Mouse (Mus musculus) forebrain, embryonic 16.5 days (tissue): ENCODE measurements at regions not wholly inside any gene's neighbourhood (a gene's known extent, or its start where the extent isn't known, plus 50 kb on each side); places are given as distances from the start of the nearest gene placed in this dataset.

Experiments used
- ATAC-seq: fragments of 200-750 bp; cut with Nextera tagmentation; 2 replicates; pipeline ENCODE4 v1.8.0; 2017; ENCODE audit warnings: mild to moderate bottlenecking, moderate library complexity
- H3K27ac ChIP-seq: fragments of 300-500 bp; sonication (generic); 2 replicates; pipeline ENCODE4 v1.5.1; 2014; ENCODE audit warnings: low read length, control low read depth
- H3K27me3 ChIP-seq: fragments of 300-500 bp; sonication (generic); replicated peaks from 2 replicates; pipeline ENCODE4 v1.6.1; 2014; ENCODE audit warnings: low read length; ENCODE audit not compliant: control insufficient read depth, insufficient read depth
- H3K36me3 ChIP-seq: fragments of 300-500 bp; sonication (generic); 2 replicates; pipeline ENCODE4 v1.6.1; 2014; ENCODE audit not compliant: control insufficient read depth, insufficient read depth
- H3K4me1 ChIP-seq: fragments of 300-500 bp; sonication (generic); replicated peaks from 2 replicates; pipeline ENCODE4 v1.6.1; 2014; ENCODE audit warnings: low read length; ENCODE audit not compliant: control insufficient read depth, insufficient read depth
- H3K4me2 ChIP-seq: fragments of 300-500 bp; sonication (generic); 2 replicates; pipeline ENCODE4 v1.6.1; 2014; ENCODE audit warnings: mild to moderate bottlenecking, low read length, control low read depth
- H3K4me3 ChIP-seq: fragments of 300-500 bp; sonication (generic); replicated peaks from 2 replicates; pipeline ENCODE4 v1.5.1; 2014; ENCODE audit warnings: mild to moderate bottlenecking, low read length, control low read depth
- H3K9ac ChIP-seq: fragments of 300-500 bp; sonication (generic); replicated peaks from 2 replicates; pipeline ENCODE4 v1.6.1; 2014; ENCODE audit warnings: low read depth, low read length, control low read depth
- H3K9me3 ChIP-seq: fragments of 300-500 bp; sonication (generic); 2 replicates; pipeline ENCODE4 v1.6.1; 2016; ENCODE audit warnings: low read length; ENCODE audit not compliant: control insufficient read depth
- WGBS: fragments of 180-500 bp; shearing (Covaris S2); extraction: QIAGEN DNeasy Blood & Tissue Kit; methylation state at CpG from one replicate; pipeline ENCODE4 v1.1.7; 2014; 5-methylcytosine and 5-hydroxymethylcytosine counted together

DNA sequence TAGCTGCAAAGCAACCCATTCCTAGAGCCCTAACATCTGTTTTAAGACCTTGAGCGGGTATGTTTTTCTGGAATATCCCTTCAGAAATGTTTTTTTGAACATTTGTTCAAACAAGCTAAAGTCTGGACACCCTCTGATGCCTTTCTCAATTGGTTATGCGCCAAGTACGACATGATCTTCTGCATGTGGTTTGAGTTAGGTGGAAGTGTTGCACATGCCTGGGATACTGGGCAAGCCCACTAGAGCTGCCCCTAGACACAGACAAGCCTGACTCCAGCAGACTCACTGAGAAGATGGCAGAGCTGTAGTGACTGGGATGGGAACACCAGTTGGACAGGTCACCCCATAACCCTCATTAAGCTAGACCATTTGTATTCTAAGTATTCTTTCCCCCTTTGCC lies 153.2 kb upstream of the Cypt2 start:
- Histone ChIP-seq H3K9ac (no peak overlapping the region), H3K27ac (no peak overlapping the region), H3K36me3 (peaks cover 2% of the 10 kb centered on the region; the same call in 1 of the 2 replicates), H3K4me3 (no peak overlapping the region), H3K4me1 (no peaks in the 10 kb centered on the region), H3K27me3 (no peaks in the 10 kb centered on the region; the same call in 1 of the 2 replicates), H3K4me2 (no peak overlapping the region), H3K9me3 (no peaks in the 10 kb centered on the region)
- 86% methylated on average over 3 of the region's 3 CpGs for WGBS
- no peak for ATAC-seq

DNA sequence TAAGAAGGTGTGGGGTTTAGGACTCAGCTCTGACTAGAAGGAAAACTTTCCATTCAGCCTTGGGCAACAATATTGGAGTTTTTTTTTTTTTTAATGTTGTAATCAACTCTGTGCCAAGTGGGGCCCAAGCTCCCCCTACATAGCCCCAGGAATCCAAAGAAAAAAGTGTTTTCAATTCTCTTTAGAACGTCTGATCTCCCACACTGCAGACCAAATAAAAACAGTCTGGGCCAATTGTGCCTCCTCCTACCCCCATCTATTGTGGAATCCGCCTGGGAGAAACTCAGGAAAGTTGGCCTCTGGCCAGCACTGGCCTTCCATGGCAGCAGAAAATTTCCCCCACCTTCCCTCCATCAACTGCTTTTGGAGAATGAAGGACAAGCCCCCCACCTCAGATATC lies 133.3 kb upstream of the Cypt2 start:
- Histone ChIP-seq H3K27me3 (no peaks in the 10 kb centered on the region; the same call in 1 of the 2 replicates), H3K36me3 (no peaks in the 10 kb centered on the region), H3K27ac (no peak overlapping the region), H3K4me2 (no peak overlapping the region), H3K4me3 (no peak overlapping the region), H3K4me1 (no peaks in the 10 kb centered on the region), H3K9ac (no peak overlapping the region), H3K9me3 (no peaks in the 10 kb centered on the region)
- ATAC-seq: no peak; the same call in 1 of the 2 replicates
- 18% methylated on average over 2 of the region's 2 CpGs for WGBS

DNA sequence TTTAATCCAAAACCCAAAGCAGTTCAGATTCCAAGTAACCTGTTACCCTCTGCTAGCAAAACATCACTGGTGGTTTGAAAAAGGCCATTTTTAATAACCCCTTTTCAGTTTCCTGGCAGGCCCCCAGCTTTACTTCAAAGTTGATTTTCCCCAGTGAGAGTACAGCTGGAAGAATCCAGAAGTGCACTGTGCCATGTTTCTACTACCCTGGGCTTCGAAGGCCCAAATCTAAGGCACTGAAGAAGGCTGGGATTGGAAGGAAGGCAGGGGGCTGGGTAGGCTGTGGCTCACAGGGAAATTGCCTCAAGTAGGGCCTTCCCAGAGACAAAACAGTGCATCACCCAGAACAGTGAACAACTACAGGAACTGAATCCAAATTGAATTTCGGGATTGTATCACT lies 131.6 kb upstream of the Cypt2 start:
- Histone ChIP-seq H3K9ac (no peak overlapping the region), H3K4me2 (no peak overlapping the region), H3K4me1 (no peaks in the 10 kb centered on the region), H3K27me3 (no peaks in the 10 kb centered on the region; the same call in 1 of the 2 replicates), H3K9me3 (no peaks in the 10 kb centered on the region), H3K36me3 (no peaks in the 10 kb centered on the region), H3K4me3 (no peak overlapping the region), H3K27ac (no peak overlapping the region)
- no peak for ATAC-seq
- WGBS: 55% methylated on average over 2 of the region's 2 CpGs

DNA sequence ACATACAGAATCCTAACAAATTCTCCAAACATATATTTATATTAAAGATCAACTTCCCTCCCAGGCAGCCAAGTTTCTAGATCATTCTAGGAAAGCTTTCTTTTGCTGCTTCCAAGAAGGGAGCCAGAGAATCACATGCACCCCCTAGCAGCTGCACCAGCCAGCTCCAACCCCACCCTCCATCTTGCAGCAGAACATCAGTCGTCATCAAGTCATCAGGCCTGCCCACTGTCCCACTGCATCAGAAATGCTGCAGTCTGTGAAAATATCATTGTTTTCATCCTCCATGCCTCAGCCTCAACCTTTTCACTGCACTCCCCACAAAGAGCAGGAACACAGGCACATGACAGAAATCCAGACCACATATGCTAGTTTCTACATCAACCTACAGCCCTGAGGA lies 109.1 kb upstream of the Cypt2 start:
- Histone ChIP-seq H3K4me1 (no peaks in the 10 kb centered on the region; the same call in 1 of the 2 replicates), H3K27me3 (no peaks in the 10 kb centered on the region), H3K4me2 (peak overlapping the region; percentile 63), H3K4me3 (peak overlapping the region; percentile 45), H3K9me3 (no peaks in the 10 kb centered on the region), H3K27ac (no peak overlapping the region; the same call in 1 of the 2 replicates), H3K9ac (peak overlapping the region; percentile 46; the same call in 1 of the 2 replicates), H3K36me3 (peaks cover 3% of the 10 kb centered on the region; the same call in 1 of the 2 replicates)
- 12% methylated on average over 1 of the region's 1 CpGs for WGBS
- ATAC-seq: no peak

DNA sequence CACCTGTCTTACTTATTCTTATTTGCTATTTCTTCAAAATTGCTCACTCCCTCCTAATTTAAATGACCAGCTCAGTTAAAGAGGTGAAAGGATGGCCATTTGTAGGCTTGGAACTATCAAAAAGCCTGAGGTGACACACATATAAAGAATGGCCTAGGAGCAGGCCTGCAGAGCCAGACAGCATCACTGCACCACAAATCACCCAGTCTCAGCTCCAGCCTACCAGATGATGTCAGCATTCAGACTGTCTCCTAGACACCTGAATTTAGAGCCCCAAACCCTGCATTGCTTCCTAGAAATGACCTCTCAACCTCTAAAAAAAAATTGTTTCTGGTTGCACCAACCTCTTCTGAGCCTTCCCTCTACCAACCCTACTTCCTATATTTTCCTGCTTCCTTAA lies 108.5 kb upstream of the Cypt2 start:
- Histone ChIP-seq H3K36me3 (peaks cover 3% of the 10 kb centered on the region; the same call in 1 of the 2 replicates), H3K4me1 (no peaks in the 10 kb centered on the region; the same call in 1 of the 2 replicates), H3K9me3 (no peaks in the 10 kb centered on the region), H3K27me3 (no peaks in the 10 kb centered on the region), H3K4me3 (peak overlapping the region; percentile 45), H3K27ac (peak overlapping the region; percentile 86), H3K9ac (peak overlapping the region; percentile 46), H3K4me2 (peak overlapping the region; percentile 63)
- peak; percentile 32 for ATAC-seq

DNA sequence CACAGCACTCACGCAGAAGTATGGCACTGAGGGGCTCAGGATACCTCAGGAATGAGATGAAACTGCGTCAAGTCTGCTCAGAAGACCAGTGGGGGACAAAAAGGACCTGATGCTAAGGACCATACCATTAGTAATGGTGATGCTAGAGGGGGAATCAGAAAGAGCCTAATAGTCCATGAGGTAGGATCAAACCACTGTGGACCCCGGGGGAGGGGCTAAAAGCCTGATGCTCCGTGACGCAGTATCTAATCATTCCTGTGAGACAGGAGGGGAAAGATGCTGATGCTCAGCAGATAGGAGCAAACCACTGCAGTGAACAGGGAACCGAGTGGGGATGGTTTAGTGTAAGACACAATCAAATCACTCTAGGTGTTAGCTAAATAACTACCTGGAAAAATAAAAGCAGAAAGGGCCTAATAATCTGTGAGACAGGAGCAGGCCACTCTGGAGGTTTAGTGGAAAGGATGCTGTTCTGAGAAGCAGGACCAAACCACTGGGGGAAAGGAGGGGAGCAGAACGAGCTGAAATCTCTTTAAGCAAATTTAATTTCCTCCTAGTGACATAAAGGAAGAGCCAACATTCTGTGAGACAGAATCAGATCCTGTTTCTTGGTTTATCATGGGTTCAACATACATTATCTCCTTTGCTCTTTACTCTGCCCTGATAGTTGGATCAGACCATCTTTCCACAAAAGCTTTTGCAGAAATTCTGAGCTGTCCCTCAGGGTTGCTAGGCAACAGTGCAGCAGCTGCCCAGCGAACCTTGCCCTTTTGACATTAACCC lies 107.7 kb upstream of the Cypt2 start:
- H3K4me2 ChIP-seq: peak overlapping the region; percentile 63
- H3K9ac ChIP-seq: peak overlapping the region; percentile 50
- H3K4me1 ChIP-seq: no peaks in the 10 kb centered on the region; the same call in 1 of the 2 replicates
- 26% methylated on average over 8 of the region's 8 CpGs for WGBS
- H3K27me3 ChIP-seq: no peaks in the 10 kb centered on the region
- no peaks in the 10 kb centered on the region for H3K9me3 ChIP-seq
- peak overlapping the region; percentile 86 for H3K27ac ChIP-seq
- H3K36me3 ChIP-seq: peaks cover 3% of the 10 kb centered on the region; the same call in 1 of the 2 replicates
- peak; percentile 98 for ATAC-seq
- H3K4me3 ChIP-seq: peak overlapping the region; percentile 45

DNA sequence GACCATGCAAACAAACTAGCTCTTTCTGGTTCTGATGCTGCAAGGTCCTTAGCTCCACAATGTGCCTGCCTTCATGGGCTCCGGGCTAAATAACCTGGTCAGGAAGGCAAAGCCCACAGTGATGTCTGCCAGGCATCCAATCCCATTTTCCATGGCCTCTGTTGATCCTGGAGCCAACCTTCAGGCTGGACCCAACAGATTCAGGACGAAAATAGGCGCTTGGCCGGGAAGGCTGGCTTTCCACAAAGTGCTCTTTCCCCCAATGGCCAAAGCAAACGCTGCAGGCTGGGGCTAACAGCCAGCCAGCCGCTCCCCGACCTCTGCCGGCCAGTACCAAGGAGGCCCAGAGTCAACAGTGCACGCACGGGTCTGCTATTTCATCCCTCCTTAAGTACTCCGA lies 106.3 kb upstream of the Cypt2 start:
- Histone ChIP-seq H3K9ac (no peak overlapping the region), H3K27ac (no peak overlapping the region), H3K4me3 (no peak overlapping the region), H3K9me3 (no peaks in the 10 kb centered on the region), H3K4me2 (no peak overlapping the region), H3K4me1 (no peaks in the 10 kb centered on the region; the same call in 1 of the 2 replicates), H3K36me3 (no peaks in the 10 kb centered on the region), H3K27me3 (no peaks in the 10 kb centered on the region)
- no peak for ATAC-seq
- 58% methylated on average over 11 of the region's 11 CpGs for WGBS

DNA sequence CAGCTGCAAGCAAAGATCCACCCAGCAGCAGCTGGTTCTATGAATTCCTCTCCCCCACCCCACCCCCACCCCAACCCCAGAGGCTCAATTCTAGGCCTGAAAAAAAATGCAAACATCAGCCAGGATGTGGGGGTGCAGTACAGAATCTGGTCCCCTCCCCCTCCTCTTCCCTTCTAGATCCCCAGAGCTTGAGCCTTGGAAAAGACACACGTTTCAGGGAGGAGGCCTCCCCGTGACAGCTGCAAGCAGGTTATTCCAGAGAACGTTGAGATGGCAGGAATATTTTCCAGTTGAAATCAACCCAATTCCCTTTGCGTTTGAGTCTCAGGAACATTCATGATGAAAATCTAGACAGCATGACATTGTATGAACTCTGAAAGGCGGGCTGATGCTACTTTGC lies 86.2 kb upstream of the Cypt2 start:
- Histone ChIP-seq H3K9ac (no peak overlapping the region), H3K4me3 (no peak overlapping the region), H3K4me2 (no peak overlapping the region), H3K27ac (no peak overlapping the region), H3K4me1 (no peaks in the 10 kb centered on the region), H3K9me3 (no peaks in the 10 kb centered on the region), H3K36me3 (no peaks in the 10 kb centered on the region), H3K27me3 (no peaks in the 10 kb centered on the region)
- WGBS: 70% methylated on average over 5 of the region's 5 CpGs
- ATAC-seq: no peak

DNA sequence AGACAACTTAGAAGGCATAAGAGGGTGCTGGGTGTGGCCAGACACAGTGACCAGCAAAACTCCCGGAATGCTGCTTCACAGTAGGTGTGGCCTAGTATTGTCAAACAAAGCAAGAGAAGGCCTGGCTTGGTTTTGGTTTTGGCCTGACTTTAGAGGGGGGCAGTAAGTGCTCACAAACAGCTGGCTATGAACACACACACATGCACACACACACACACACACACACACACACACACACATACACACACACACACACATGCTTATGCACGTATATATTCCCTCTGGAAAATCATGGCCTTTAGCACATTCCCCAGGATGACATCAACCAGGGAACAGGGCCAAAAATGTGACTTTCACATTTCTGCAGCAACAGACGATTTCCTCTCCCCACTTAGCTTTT lies 78.6 kb upstream of the Cypt2 start:
- Histone ChIP-seq H3K9me3 (no peaks in the 10 kb centered on the region), H3K27ac (no peak overlapping the region), H3K4me1 (no peaks in the 10 kb centered on the region), H3K4me3 (no peak overlapping the region), H3K36me3 (no peaks in the 10 kb centered on the region), H3K9ac (no peak overlapping the region), H3K4me2 (no peak overlapping the region), H3K27me3 (0 out of 2 replicates have a peak, but pooled peaks cover 3% of the 10 kb centered on the region)
- WGBS: 46% methylated on average over 3 of the region's 3 CpGs
- no peak for ATAC-seq
